Comparison of ENCODE assay signal across 8 mouse cellular contexts in the genomic region with DNA sequence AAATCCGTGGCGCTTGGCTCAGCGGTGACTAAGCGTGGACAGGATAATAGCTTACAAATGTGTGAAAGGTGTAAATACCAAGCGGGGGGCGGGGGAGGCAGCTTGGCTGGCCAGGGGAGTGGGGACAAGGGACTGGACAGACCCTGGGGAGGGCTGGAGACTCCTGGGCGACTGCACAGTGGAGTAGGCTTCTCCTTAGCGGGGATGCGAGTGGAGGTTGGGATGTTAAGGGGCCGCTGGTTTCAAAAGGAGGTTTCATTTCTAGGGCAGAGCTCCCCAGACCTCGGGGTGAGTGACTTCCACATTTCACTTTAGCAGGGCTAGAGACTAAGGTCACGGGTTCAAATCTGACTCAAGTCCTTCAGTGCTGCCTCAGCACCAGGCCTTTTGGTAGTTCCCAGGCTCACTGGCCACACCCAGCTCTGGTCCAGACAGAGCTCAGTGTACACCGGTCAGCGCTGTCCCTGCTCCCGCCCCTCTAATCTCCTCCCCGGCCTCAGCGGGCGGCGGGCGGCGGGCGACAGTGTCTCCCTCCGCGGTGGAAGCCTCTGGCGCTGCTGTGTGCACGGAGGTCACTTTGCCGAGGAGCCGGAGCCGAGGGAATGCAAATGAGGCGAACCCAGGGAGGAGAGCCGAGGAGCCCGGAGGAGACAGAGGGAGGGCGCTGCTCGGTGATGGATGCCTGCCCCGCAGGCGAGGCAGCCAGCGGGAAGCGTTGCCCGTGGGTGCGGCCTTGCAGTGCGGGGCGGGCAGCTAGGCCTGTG. TPM values are rescaled to one million over a fixed set of nuclear protein-coding genes. Genes with fewer than 3 reads are reported as not detected.
DNase-seq lines count a peak whose midpoint lies in the region; ATAC-seq and TF ChIP-seq lines count a peak whose summit lies in the region.

No protein-coding gene starts in this region.

- ATAC-seq in hindbrain, embryonic 15.5 days (ENCODE audit: low FRiP score, low read depth): peak; percentile 54
- peak; percentile 34 for ATAC-seq in liver, embryonic 13.5 days (ENCODE audit: low read depth)
- peak; percentile 39; the same call in 1 of the 2 replicates for ATAC-seq in neural tube, embryonic 15.5 days (ENCODE audit: low FRiP score)

- H3K9me3 ChIP-seq in erythroblast, embryonic 14.5 days (ENCODE audit: control insufficient read depth, low read length): peaks cover 3% of the 10 kb centered on the region; the same call in 1 of the 2 replicates
- H3K9me3 ChIP-seq in hindbrain, embryonic 15.5 days: no peaks in the 10 kb centered on the region
- no peaks in the 10 kb centered on the region for H3K9me3 ChIP-seq in liver, embryonic 13.5 days (replicated peaks)
- no peaks in the 10 kb centered on the region for H3K9me3 ChIP-seq in neural tube, embryonic 15.5 days (replicated peaks)

- H3K27me3 ChIP-seq in erythroblast, embryonic 14.5 days (ENCODE audit: control insufficient read depth): peaks cover 83% of the 10 kb centered on the region
- no peaks in the 10 kb centered on the region for H3K27me3 ChIP-seq in hindbrain, embryonic 15.5 days
- H3K27me3 ChIP-seq in liver, embryonic 13.5 days: peaks cover 73% of the 10 kb centered on the region
- 0 out of 2 replicates have a peak, but pooled peaks cover 4% of the 10 kb centered on the region for H3K27me3 ChIP-seq in neural tube, embryonic 15.5 days (replicated peaks)

- H3K4me3 ChIP-seq in layer of hippocampus, adult 2 months: peak overlapping the region; percentile 51
- peak overlapping the region; percentile 23 for H3K4me3 ChIP-seq in erythroblast, embryonic 14.5 days (replicated peaks)
- H3K4me3 ChIP-seq in hindbrain, embryonic 15.5 days: peak overlapping the region; percentile 18
- H3K4me3 ChIP-seq in liver, embryonic 13.5 days (replicated peaks): peak overlapping the region; percentile 46
- peak overlapping the region; percentile 24 for H3K4me3 ChIP-seq in neural tube, embryonic 15.5 days (replicated peaks)

- H3K36me3 ChIP-seq in erythroblast, embryonic 14.5 days (ENCODE audit: control insufficient read depth): no peaks in the 10 kb centered on the region; the same call in 1 of the 2 replicates
- H3K36me3 ChIP-seq in hindbrain, embryonic 15.5 days: no peaks in the 10 kb centered on the region
- H3K36me3 ChIP-seq in liver, embryonic 13.5 days: no peaks in the 10 kb centered on the region
- H3K36me3 ChIP-seq in neural tube, embryonic 15.5 days: no peaks in the 10 kb centered on the region

- 3% methylated on average over 42 of the region's 42 CpGs for WGBS in hindbrain, embryonic 15.5 days
- 5% methylated on average over 42 of the region's 42 CpGs for WGBS in liver, embryonic 13.5 days (ENCODE audit: insufficient replicate concordance)
- 2% methylated on average over 42 of the region's 42 CpGs for WGBS in neural tube, embryonic 15.5 days

- peak in 1 of 2 experiments; percentile 50 for DNase-seq in layer of hippocampus, adult 2 months (ENCODE audit: low spot score in 2 of 2)
- no peak for DNase-seq in layer of hippocampus, postnatal 14 days (ENCODE audit: low spot score in 2 of 2)
- DNase-seq in ZHBTc4 (ENCODE audit: low read depth, low spot score): peak; percentile 56
- no peak for DNase-seq in liver, embryonic 13.5 days
- DNase-seq in layer of hippocampus, adult 9-10 months (ENCODE audit: low spot score): no peak

- no peak overlapping the region for H3K9ac ChIP-seq in hindbrain, embryonic 15.5 days
- peak overlapping the region; percentile 33; the same call in 1 of the 2 replicates for H3K9ac ChIP-seq in liver, embryonic 13.5 days
- H3K9ac ChIP-seq in neural tube, embryonic 15.5 days (replicated peaks): no peak overlapping the region; the same call in 1 of the 2 replicates

- peak overlapping the region; percentile 53 for H3K4me2 ChIP-seq in hindbrain, embryonic 15.5 days
- H3K4me2 ChIP-seq in liver, embryonic 13.5 days: peak overlapping the region; percentile 65
- peak overlapping the region; percentile 56 for H3K4me2 ChIP-seq in neural tube, embryonic 15.5 days

- H3K27ac ChIP-seq in layer of hippocampus, adult 2 months: peak overlapping the region; percentile 62
- peak overlapping the region; percentile 33; the same call in 1 of the 2 replicates for H3K27ac ChIP-seq in hindbrain, embryonic 15.5 days (replicated peaks)
- peak overlapping the region; percentile 25; the same call in 1 of the 2 replicates for H3K27ac ChIP-seq in liver, embryonic 13.5 days
- H3K27ac ChIP-seq in neural tube, embryonic 15.5 days (replicated peaks): peak overlapping the region; percentile 75

- no peak for TF ChIP-seq CTCF in layer of hippocampus, adult 2 months (conservative IDR thresholded peaks at IDR 0.05)

- peaks cover 46% of the 10 kb centered on the region for H3K4me1 ChIP-seq in erythroblast, embryonic 14.5 days (ENCODE audit: control insufficient read depth)
- H3K4me1 ChIP-seq in hindbrain, embryonic 15.5 days (replicated peaks): peaks cover 49% of the 10 kb centered on the region
- H3K4me1 ChIP-seq in liver, embryonic 13.5 days (replicated peaks): peaks cover 47% of the 10 kb centered on the region
- peaks cover 51% of the 10 kb centered on the region for H3K4me1 ChIP-seq in neural tube, embryonic 15.5 days

RNA-seq across cellular contexts. Expression of a gene that starts 8.0 kb away (rescaled TPM):
- 1 to 10 TPM; 5.5 to 7.1 TPM for total RNA-seq in layer of hippocampus, adult 2 months (2021)
- 10 to 100 TPM; 14.3 to 14.7 TPM for total RNA-seq in layer of hippocampus, postnatal 14 days (2021)
- polyA plus RNA-seq in erythroblast, embryonic 14.5 days (2012): 0.02 TPM in 1 of 2 replicates, not detected in the other
- 21.2 and 22.8 TPM in 2 replicates for polyA plus RNA-seq in hindbrain, embryonic 15.5 days (2015; fragmentation: Nextera tagmentation; extraction: Ambion mirVana)
- 0.14 and 0.25 TPM in 2 replicates for polyA plus RNA-seq in liver, embryonic 13.5 days (2015; fragmentation: Nextera tagmentation; extraction: Ambion mirVana)
- polyA plus RNA-seq in neural tube, embryonic 15.5 days (2015; fragmentation: Nextera tagmentation; extraction: Ambion mirVana): 22.9 and 31.6 TPM in 2 replicates

RNA-seq across cellular contexts. Expression of a gene that starts 20.9 kb away (rescaled TPM):
- 10 to 100 TPM; 80.5 to 86.6 TPM for total RNA-seq in layer of hippocampus, adult 2 months (2021)
- total RNA-seq in layer of hippocampus, postnatal 14 days (2021): 10 to 100 TPM; 71.2 to 78.5 TPM
- 0.26 and 0.30 TPM in 2 replicates for polyA plus RNA-seq in erythroblast, embryonic 14.5 days (2012)
- polyA plus RNA-seq in hindbrain, embryonic 15.5 days (2015; fragmentation: Nextera tagmentation; extraction: Ambion mirVana): 46.1 and 53.4 TPM in 2 replicates
- polyA plus RNA-seq in liver, embryonic 13.5 days (2015; fragmentation: Nextera tagmentation; extraction: Ambion mirVana): 5.6 and 5.7 TPM in 2 replicates
- 48.3 and 51.7 TPM in 2 replicates for polyA plus RNA-seq in neural tube, embryonic 15.5 days (2015; fragmentation: Nextera tagmentation; extraction: Ambion mirVana)

RNA-seq across cellular contexts. Expression of a gene that starts 21.1 kb away (rescaled TPM):
- total RNA-seq in layer of hippocampus, adult 2 months (2021): 10 to 100 TPM; 64.0 to 65.4 TPM
- 10 to 100 TPM; 53.3 to 62.5 TPM for total RNA-seq in layer of hippocampus, postnatal 14 days (2021)
- polyA plus RNA-seq in erythroblast, embryonic 14.5 days (2012): 0.04 and 0.13 TPM in 2 replicates
- polyA plus RNA-seq in hindbrain, embryonic 15.5 days (2015; fragmentation: Nextera tagmentation; extraction: Ambion mirVana): 45.2 and 49.9 TPM in 2 replicates
- 0.08 and 0.10 TPM in 2 replicates for polyA plus RNA-seq in liver, embryonic 13.5 days (2015; fragmentation: Nextera tagmentation; extraction: Ambion mirVana)
- 40.2 and 50.7 TPM in 2 replicates for polyA plus RNA-seq in neural tube, embryonic 15.5 days (2015; fragmentation: Nextera tagmentation; extraction: Ambion mirVana)

RNA-seq across cellular contexts. Expression of a gene that starts 22.5 kb away (rescaled TPM):
- total RNA-seq in layer of hippocampus, adult 2 months (2021): 10 to 100 TPM; 72.9 to 76.0 TPM
- 10 to 100 TPM; 56.0 to 62.2 TPM for total RNA-seq in layer of hippocampus, postnatal 14 days (2021)
- 11.6 and 12.7 TPM in 2 replicates for polyA plus RNA-seq in erythroblast, embryonic 14.5 days (2012)
- 73.8 and 79.0 TPM in 2 replicates for polyA plus RNA-seq in hindbrain, embryonic 15.5 days (2015; fragmentation: Nextera tagmentation; extraction: Ambion mirVana)
- polyA plus RNA-seq in liver, embryonic 13.5 days (2015; fragmentation: Nextera tagmentation; extraction: Ambion mirVana): 37.1 and 41.7 TPM in 2 replicates
- polyA plus RNA-seq in neural tube, embryonic 15.5 days (2015; fragmentation: Nextera tagmentation; extraction: Ambion mirVana): 72.4 and 78.3 TPM in 2 replicates

RNA-seq across cellular contexts. Expression of a gene that starts 48.0 kb away (rescaled TPM):
- 10 to 100 TPM; 20.6 to 25.9 TPM for total RNA-seq in layer of hippocampus, adult 2 months (2021)
- 10 to 100 TPM; 25.2 to 27.0 TPM for total RNA-seq in layer of hippocampus, postnatal 14 days (2021)
- 0.12 and 0.15 TPM in 2 replicates for polyA plus RNA-seq in erythroblast, embryonic 14.5 days (2012)
- 28.1 and 34.9 TPM in 2 replicates for polyA plus RNA-seq in hindbrain, embryonic 15.5 days (2015; fragmentation: Nextera tagmentation; extraction: Ambion mirVana)
- polyA plus RNA-seq in liver, embryonic 13.5 days (2015; fragmentation: Nextera tagmentation; extraction: Ambion mirVana): 7.4 and 9.0 TPM in 2 replicates
- polyA plus RNA-seq in neural tube, embryonic 15.5 days (2015; fragmentation: Nextera tagmentation; extraction: Ambion mirVana): 33.1 and 37.6 TPM in 2 replicates

Comparison
In these comparisons a context has a peak if more than half of its experiments do, and no peak if none do; other contexts are left out.
1. H3K27ac ChIP-seq: peak in every context shown above with its lines; median percentile 75 in neural tube, embryonic 15.5 days; 62 in layer of hippocampus, adult 2 months; 33 in hindbrain, embryonic 15.5 days; 25 in liver, embryonic 13.5 days.
2. RNA of a gene that starts 8.0 kb away (polyA plus RNA-seq): 22.9 to 31.6 TPM in neural tube, embryonic 15.5 days and 21.2 to 22.8 TPM in hindbrain, embryonic 15.5 days; 0.14 to 0.25 TPM in liver, embryonic 13.5 days and 0.02 TPM in erythroblast, embryonic 14.5 days; every median in the first group is over 10 times any median in the second.
3. RNA of a gene that starts 21.1 kb away (polyA plus RNA-seq): 40.2 to 50.7 TPM in neural tube, embryonic 15.5 days and 45.2 to 49.9 TPM in hindbrain, embryonic 15.5 days; 0.08 to 0.10 TPM in liver, embryonic 13.5 days and 0.04 to 0.13 TPM in erythroblast, embryonic 14.5 days; every median in the first group is over 10 times any median in the second.
4. Peak in every context shown above with its lines, with median percentiles within 50 percentile points of each other: H3K4me3 ChIP-seq, ATAC-seq and H3K4me2 ChIP-seq.